Mouse (Mus musculus): Measurements from ENCODE around the gene Pm20d1.

DNA sequence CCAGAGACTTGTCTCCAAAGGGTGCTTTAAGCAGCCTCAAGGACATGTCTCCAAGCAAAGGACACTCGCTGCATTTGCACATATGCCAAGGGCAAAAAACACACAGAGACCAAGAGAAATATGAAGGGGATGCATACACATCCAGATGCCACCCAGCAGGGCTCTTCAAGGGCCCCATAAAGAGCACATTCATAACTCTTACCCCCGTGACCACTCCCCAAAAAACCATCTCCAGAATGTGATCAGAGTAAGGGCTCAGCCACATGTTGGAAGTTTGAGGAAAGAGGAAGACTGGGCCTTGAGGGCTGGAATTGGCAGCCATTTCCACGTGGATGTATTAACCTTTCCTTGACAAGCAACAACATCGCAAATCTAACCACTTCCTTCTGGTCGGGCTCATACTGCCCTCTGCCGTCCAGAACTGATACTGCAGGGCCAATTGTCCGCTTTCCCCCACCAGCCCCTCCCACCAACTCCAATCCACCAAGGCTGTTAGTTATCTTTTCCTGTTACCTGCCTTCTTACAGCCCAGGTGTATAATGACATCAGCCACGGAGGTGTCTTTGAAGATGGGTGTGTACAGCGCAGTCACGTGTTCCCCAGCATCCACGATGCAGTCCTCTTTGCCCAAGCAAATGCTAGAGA, 31.7 kb upstream of the Pm20d1 start:
- TF ChIP-seq TAL1 (IDR thresholded peaks at IDR 0.05; ENCODE audit: low read length), result no peak
- TF ChIP-seq GATA1 (IDR thresholded peaks at IDR 0.05; ENCODE audit: low read length), result no peak

Measured in erythroblast, embryonic 14.5 days (primary cell).